Mouse (Mus musculus): ENCODE results near the gene Wdr17. TPM values are rescaled to one million over a fixed set of nuclear protein-coding genes. Genes with fewer than 3 reads are reported as not detected.

Wdr17 gene
- polyA plus RNA-seq, 2 experiments, result 0.41 to 1.0 TPM

DNA sequence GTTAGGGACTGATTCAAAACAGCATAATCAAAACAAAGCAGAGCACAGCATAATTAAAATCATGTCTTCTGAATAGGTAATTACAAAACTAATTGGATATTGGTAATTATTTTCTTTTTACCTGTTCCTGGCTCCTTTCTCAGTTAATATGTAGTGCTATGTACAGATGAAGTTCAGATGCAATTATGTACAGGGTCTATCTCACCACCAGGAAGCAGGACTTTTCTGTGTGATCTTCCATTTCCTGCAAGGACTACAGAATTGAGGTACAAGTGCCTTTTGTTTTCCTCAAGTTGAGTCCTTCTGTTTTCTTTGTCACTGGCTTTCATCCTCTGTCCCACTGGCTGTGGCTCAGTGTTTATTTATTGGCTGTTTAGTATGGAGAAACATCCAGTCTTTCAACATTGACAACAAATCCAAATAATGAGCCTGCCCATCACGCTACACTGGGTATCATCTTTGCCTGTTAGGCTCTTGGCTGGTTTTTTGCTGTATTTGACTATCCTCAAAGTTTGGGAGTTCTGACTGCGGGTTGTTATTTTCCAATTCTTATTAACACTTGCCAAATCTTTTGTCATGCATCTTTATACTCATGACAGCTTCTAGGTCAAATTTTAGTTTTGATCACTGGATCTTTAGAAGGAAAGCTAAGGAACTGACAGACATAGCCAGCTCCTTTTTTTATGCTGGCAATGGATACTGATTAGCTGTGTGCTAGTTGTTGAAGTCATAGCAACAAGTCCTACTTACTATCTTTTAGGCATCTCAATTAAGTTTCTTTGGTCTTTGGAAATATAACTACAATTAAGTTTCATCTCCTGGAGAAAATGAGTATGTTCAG, 94.9 kb downstream of the Wdr17 start:
- DNase-seq (ENCODE audit: low spot score) (no peak), ATAC-seq (ENCODE audit: low FRiP score, low read depth) (no peak)
- WGBS, result 84% methylated on average over 2 of the region's 2 CpGs
- Histone ChIP-seq H3K9me3 (ENCODE audit: control insufficient read depth, low read length) (no peaks in the 10 kb centered on the region), H3K36me3 (ENCODE audit: control insufficient read depth, insufficient read depth, low read length) (no peaks in the 10 kb centered on the region), H3K4me3 (replicated peaks; ENCODE audit: low read length) (no peak overlapping the region), H3K4me1 (ENCODE audit: control insufficient read depth, insufficient read depth, low read length) (no peaks in the 10 kb centered on the region), H3K9ac (ENCODE audit: low read depth, low read length, severe bottlenecking) (no peak overlapping the region), H3K27me3 (ENCODE audit: control insufficient read depth, insufficient read depth, low read length) (no peaks in the 10 kb centered on the region), H3K27ac (replicated peaks; ENCODE audit: low read depth, low read length) (no peak overlapping the region), H3K4me2 (replicated peaks; ENCODE audit: low read depth, low read length, severe bottlenecking) (no peak overlapping the region)
- TF ChIP-seq POLR2A (IDR thresholded peaks at IDR 0.05; ENCODE audit: borderline replicate concordance, extremely low read depth, insufficient read depth, insufficient read length), result no peak

DNA sequence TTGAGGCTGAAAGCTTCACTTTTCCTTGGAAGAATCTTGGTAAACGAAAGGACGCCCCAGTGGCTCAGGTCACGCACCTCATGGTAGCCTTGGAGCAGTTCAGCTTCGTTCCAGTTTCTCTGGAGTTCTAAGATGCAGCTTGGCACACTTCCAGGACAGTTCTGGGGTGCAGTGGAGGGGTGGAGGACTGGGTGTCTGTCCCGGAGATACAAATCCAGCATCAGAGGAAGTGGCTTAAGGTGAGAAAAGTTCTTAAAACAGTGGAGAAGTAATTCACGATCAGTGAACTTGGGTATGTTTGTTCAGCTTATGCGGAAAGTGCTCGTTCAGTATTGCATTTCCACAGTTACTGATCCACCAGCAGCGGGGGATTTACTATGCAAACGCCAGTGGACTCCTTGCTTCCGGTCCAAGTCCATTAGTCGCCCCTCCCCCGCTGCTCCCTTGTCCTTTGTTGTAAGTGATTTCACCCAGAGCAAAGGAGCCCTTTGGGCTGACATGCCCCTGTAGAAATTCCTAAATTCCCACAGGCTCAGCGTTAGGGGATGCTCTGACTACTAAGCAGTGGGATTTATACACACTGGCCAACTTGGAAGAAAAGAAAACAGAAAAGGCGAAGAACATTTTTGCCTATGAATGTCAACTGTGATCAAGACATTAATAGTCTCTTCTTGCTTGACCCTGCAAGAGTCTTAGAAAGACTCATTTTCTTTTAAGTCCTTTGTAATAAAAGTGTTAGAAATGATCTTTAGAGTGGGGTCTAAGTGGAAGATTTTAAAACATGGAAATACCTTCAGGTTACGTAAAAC, 106.6 kb downstream of the Wdr17 start:
- 10% methylated on average over 16 of the region's 16 CpGs for WGBS
- DNase-seq (ENCODE audit: low spot score) (peak; percentile 66), ATAC-seq (ENCODE audit: low FRiP score, low read depth) (peak; percentile 47; the same call in 1 of the 2 replicates)
- H3K9ac ChIP-seq (ENCODE audit: low read depth, low read length, severe bottlenecking), result peak overlapping the region; percentile 12
- TF ChIP-seq POLR2A (IDR thresholded peaks at IDR 0.05; ENCODE audit: borderline replicate concordance, extremely low read depth, insufficient read depth, insufficient read length), result no peak
- peaks cover 13% of the 10 kb centered on the region for H3K4me1 ChIP-seq (ENCODE audit: control insufficient read depth, insufficient read depth, low read length)
- no peaks in the 10 kb centered on the region for H3K27me3 ChIP-seq (ENCODE audit: control insufficient read depth, insufficient read depth, low read length)
- peak overlapping the region; percentile 69 for H3K4me2 ChIP-seq (replicated peaks; ENCODE audit: low read depth, low read length, severe bottlenecking)
- no peaks in the 10 kb centered on the region for H3K9me3 ChIP-seq (ENCODE audit: control insufficient read depth, low read length)
- H3K36me3 ChIP-seq (ENCODE audit: control insufficient read depth, insufficient read depth, low read length), result no peaks in the 10 kb centered on the region
- no peak overlapping the region for H3K27ac ChIP-seq (replicated peaks; ENCODE audit: low read depth, low read length)
- H3K4me3 ChIP-seq (replicated peaks; ENCODE audit: low read length), result peak overlapping the region; percentile 33

DNA sequence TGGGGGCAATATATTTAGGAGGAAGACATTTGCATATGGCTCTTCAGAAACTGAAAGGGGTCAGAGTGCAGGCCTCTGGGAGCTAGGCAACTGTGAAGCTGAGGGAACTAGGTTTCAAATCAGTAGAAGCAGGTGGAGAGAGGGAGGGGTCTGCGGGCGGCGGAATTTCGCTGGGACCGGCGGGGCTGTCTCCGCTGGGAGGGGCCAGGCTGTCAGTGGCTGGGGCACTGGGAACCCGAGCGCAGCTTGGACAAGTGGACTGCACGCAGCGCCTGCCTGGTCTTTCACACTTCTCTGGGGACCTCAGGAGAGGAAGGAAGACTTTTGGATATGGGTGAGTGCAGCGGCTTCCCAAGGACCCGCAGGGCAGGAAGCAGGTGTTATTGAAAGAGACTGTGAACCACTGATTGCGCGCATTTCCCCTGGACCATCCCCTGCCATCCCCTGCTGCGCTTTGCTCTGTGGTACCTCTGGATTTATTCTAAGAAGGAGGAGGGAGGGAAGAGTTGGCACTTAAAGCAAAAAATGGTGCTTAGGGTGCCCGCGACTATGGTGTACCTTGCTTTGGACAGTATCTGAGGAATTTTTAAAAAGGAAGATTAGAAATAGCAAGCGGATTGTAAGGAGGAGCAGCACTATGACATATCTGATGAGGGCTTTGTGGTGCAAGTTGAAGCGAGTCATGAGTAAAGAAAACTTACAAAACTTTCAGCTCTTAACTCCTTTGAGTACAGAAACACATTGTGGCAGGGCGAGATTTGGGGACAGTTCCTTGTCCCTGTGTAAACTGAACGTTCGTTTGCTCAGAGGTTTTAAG, 107.5 kb downstream of the Wdr17 start:
- H3K9ac ChIP-seq (ENCODE audit: low read depth, low read length, severe bottlenecking), result peak overlapping the region; percentile 12

DNA sequence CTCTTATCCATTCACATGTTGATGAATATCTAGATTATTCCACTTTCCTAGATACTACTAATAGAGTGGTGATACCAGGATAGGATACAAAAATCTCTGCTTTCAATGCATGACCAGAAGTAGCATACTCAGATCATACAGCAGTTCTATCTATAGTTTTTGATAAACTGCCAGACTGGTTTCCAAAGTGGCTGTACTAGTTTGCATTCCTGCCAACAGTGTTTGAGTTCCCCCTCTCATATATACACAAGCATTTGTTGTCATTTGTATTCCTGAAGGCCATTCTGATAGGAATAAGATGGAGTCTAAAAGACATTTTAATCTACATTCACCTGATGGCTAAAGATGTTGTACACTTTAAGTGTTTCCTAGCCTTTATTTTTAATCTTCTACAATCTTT, 110.0 kb downstream of the Wdr17 start:
- Histone ChIP-seq H3K27ac (replicated peaks; ENCODE audit: low read depth, low read length) (no peak overlapping the region), H3K4me3 (replicated peaks; ENCODE audit: low read length) (no peak overlapping the region), H3K9ac (ENCODE audit: low read depth, low read length, severe bottlenecking) (no peak overlapping the region), H3K36me3 (ENCODE audit: control insufficient read depth, insufficient read depth, low read length) (no peaks in the 10 kb centered on the region), H3K27me3 (ENCODE audit: control insufficient read depth, insufficient read depth, low read length) (no peaks in the 10 kb centered on the region), H3K9me3 (ENCODE audit: control insufficient read depth, low read length) (no peaks in the 10 kb centered on the region), H3K4me1 (ENCODE audit: control insufficient read depth, insufficient read depth, low read length) (peaks cover 13% of the 10 kb centered on the region), H3K4me2 (replicated peaks; ENCODE audit: low read depth, low read length, severe bottlenecking) (no peak overlapping the region)
- DNase-seq (ENCODE audit: low spot score) (no peak), ATAC-seq (ENCODE audit: low FRiP score, low read depth) (no peak)
- no peak for TF ChIP-seq POLR2A (IDR thresholded peaks at IDR 0.05; ENCODE audit: borderline replicate concordance, extremely low read depth, insufficient read depth, insufficient read length)

More for the DNA sequence above, 107.5 kb downstream of the Wdr17 start:
- Histone ChIP-seq H3K4me1 (ENCODE audit: control insufficient read depth, insufficient read depth, low read length) (peaks cover 13% of the 10 kb centered on the region), H3K36me3 (ENCODE audit: control insufficient read depth, insufficient read depth, low read length) (no peaks in the 10 kb centered on the region), H3K9me3 (ENCODE audit: control insufficient read depth, low read length) (no peaks in the 10 kb centered on the region), H3K27me3 (ENCODE audit: control insufficient read depth, insufficient read depth, low read length) (no peaks in the 10 kb centered on the region), H3K4me3 (replicated peaks; ENCODE audit: low read length) (peak overlapping the region; percentile 33), H3K4me2 (replicated peaks; ENCODE audit: low read depth, low read length, severe bottlenecking) (peak overlapping the region; percentile 69), H3K27ac (replicated peaks; ENCODE audit: low read depth, low read length) (no peak overlapping the region)
- ATAC-seq (ENCODE audit: low FRiP score, low read depth), result peak; percentile 47; the same call in 1 of the 2 replicates
- peak; percentile 3 for DNase-seq (ENCODE audit: low spot score)
- under 1% methylated on average over 23 of the region's 23 CpGs for WGBS
- TF ChIP-seq POLR2A (IDR thresholded peaks at IDR 0.05; ENCODE audit: borderline replicate concordance, extremely low read depth, insufficient read depth, insufficient read length), result no peak

DNA sequence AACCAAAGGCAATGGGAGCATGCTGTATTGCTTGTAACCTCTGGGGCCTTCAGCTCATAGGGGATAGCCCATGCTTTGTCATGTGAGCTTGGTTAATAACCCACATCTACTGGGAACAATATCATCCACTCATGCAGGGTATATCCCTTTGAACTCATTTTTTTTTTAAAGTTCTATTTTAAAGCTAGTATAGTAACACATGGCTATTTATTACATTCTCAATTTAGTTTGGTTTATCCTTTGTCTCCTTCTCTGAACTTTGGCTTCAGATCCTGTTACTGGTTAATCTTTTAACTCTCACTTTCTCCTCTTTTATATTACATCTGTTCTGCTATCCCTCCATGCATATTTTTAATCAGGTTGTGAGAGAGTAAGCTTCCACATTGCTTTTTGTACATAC, 110.7 kb downstream of the Wdr17 start:
- Histone ChIP-seq H3K4me1 (ENCODE audit: control insufficient read depth, insufficient read depth, low read length) (peaks cover 13% of the 10 kb centered on the region), H3K4me2 (replicated peaks; ENCODE audit: low read depth, low read length, severe bottlenecking) (no peak overlapping the region), H3K27ac (replicated peaks; ENCODE audit: low read depth, low read length) (no peak overlapping the region), H3K9ac (ENCODE audit: low read depth, low read length, severe bottlenecking) (no peak overlapping the region), H3K36me3 (ENCODE audit: control insufficient read depth, insufficient read depth, low read length) (no peaks in the 10 kb centered on the region), H3K4me3 (replicated peaks; ENCODE audit: low read length) (no peak overlapping the region), H3K9me3 (ENCODE audit: control insufficient read depth, low read length) (no peaks in the 10 kb centered on the region), H3K27me3 (ENCODE audit: control insufficient read depth, insufficient read depth, low read length) (no peaks in the 10 kb centered on the region)
- no peak for DNase-seq (ENCODE audit: low spot score)
- TF ChIP-seq POLR2A (IDR thresholded peaks at IDR 0.05; ENCODE audit: borderline replicate concordance, extremely low read depth, insufficient read depth, insufficient read length), result no peak
- ATAC-seq (ENCODE audit: low FRiP score, low read depth), result no peak
